Mouse (Mus musculus) CH12.LX (cell line): ENCODE measurements around the gene Yipf1.

ENCODE experiments used
- BHLHE40 ChIP-seq: IDR thresholded peaks from 2 replicates; pipeline ENCODE4 v1.6.1; 2011; ENCODE audit warnings: mild to moderate bottlenecking, low read depth, low read length, improper control_type of control experiment
- CTCF ChIP-seq, 2 experiments: IDR thresholded peaks in 1 of 2; conservative IDR thresholded peaks in 1 of 2; 2 replicates each; pipeline ENCODE4 v1.5.1; 2011 to 2012; ENCODE audit warnings: low read depth in 2 of 2, low read length in 2 of 2, improper control_type of control experiment in 1 of 2, inconsistent platforms in 1 of 2, mild to moderate bottlenecking in 1 of 2, moderate library complexity in 1 of 2
- POLR2A ChIP-seq: IDR thresholded peaks from 2 replicates; pipeline ENCODE4 v1.6.1; 2011; ENCODE audit warnings: low read depth, mild to moderate bottlenecking, improper control_type of control experiment, low read length
- RAD21 ChIP-seq: IDR thresholded peaks from 2 replicates; pipeline ENCODE4 v1.6.1; 2011; ENCODE audit warnings: low read depth, mild to moderate bottlenecking, low read length, improper control_type of control experiment, moderate library complexity
- TBP ChIP-seq: conservative IDR thresholded peaks from 2 replicates; pipeline ENCODE4 v1.6.1; 2011; ENCODE audit warnings: low read depth, low read length, improper control_type of control experiment
- UBTF ChIP-seq: IDR thresholded peaks from 2 replicates; pipeline ENCODE4 v1.6.1; 2012; ENCODE audit warnings: low read depth, mild to moderate bottlenecking, inconsistent platforms, low read length, improper control_type of control experiment, moderate library complexity
- USF1 ChIP-seq: IDR thresholded peaks from 2 replicates; pipeline ENCODE4 v1.6.1; 2014; ENCODE audit warnings: low read depth, mild to moderate bottlenecking, inconsistent platforms, low read length, improper control_type of control experiment
- USF2 ChIP-seq: conservative IDR thresholded peaks from 2 replicates; pipeline ENCODE4 v1.6.1; 2011; ENCODE audit warnings: low read depth, low read length, improper control_type of control experiment
- ZMIZ1 ChIP-seq: IDR thresholded peaks from 2 replicates; pipeline ENCODE4 v1.6.1; 2012; ENCODE audit warnings: low read depth, mild to moderate bottlenecking, inconsistent platforms, low read length, improper control_type of control experiment

DNA sequence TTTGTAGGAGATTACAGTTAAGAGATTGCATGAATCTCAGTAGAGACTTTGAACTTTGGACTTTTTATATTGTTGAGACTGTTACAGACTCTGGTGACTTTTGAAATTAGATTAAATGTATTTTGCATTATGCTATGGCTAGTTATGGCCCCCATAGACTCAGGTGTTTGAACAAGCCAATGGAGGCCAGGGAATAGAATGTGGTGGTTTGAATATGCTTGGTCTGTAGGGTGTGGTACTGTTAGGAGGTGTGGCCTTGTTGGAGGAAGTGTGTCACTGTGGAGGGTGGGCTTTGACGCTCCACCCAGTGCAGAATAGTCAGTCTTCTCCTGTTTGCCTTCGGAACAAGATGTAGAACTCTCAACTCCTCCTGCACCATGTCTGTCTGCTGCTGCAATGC is 8.9 kb downstream of the Yipf1 start:
- no peak for TF ChIP-seq CTCF (conservative IDR thresholded peaks at IDR 0.05 in 1 of 2, IDR thresholded peaks at IDR 0.05 in 1 of 2; ENCODE audit: low read depth in 2 of 2, low read length in 2 of 2)
- no peak for TF ChIP-seq POLR2A
- no peak for TF ChIP-seq TBP
- no peak for TF ChIP-seq ZMIZ1
- no peak for TF ChIP-seq RAD21
- TF ChIP-seq UBTF, result no peak
- TF ChIP-seq BHLHE40, result no peak
- no peak for TF ChIP-seq USF2
- no peak for TF ChIP-seq USF1
